Mouse (Mus musculus) lung, embryonic 14.5 days (tissue): ENCODE data around the gene Klrb1b. TPM values are rescaled to one million over a fixed set of nuclear protein-coding genes. Genes with fewer than 3 reads are reported as not detected.
A peak's percentile ranks its signal among the peaks of the same experiment; 100 is the strongest.

ENCODE experiments used
- ATAC-seq: fragments of 200-750 bp; cut with Nextera tagmentation; 2 replicates; pipeline ENCODE4 v1.8.0; 2017; ENCODE audit warnings: mild to moderate bottlenecking, moderate TSS enrichment, moderate library complexity; ENCODE audit not compliant: insufficient read depth
- DNase-seq: peaks from one replicate; pipeline ENCODE4 v3.0.0-alpha.2; 2015
- H3K27ac ChIP-seq: fragments of 300-500 bp; sonication (generic); 2 replicates; pipeline ENCODE4 v1.5.1; 2014; ENCODE audit warnings: low read depth, mild to moderate bottlenecking, moderate library complexity
- H3K27me3 ChIP-seq: fragments of 300-500 bp; sonication (generic); 2 replicates; pipeline ENCODE4 v1.6.1; 2014; ENCODE audit warnings: low read length, control low read depth; ENCODE audit not compliant: insufficient read depth
- H3K36me3 ChIP-seq: fragments of 300-500 bp; sonication (generic); 2 replicates; pipeline ENCODE4 v1.6.1; 2014; ENCODE audit warnings: control low read depth; ENCODE audit not compliant: insufficient read depth
- H3K4me1 ChIP-seq: fragments of 300-500 bp; sonication (generic); 2 replicates; pipeline ENCODE4 v1.6.1; 2014; ENCODE audit warnings: antibody characterized with exemption, control low read depth; ENCODE audit not compliant: insufficient read depth
- H3K4me2 ChIP-seq: fragments of 300-500 bp; sonication (generic); 2 replicates; pipeline ENCODE4 v1.6.1; 2014; ENCODE audit warnings: mild to moderate bottlenecking
- H3K4me3 ChIP-seq: fragments of 300-500 bp; sonication (generic); 2 replicates; pipeline ENCODE4 v1.5.1; 2014; ENCODE audit warnings: low read depth, low read length
- H3K9ac ChIP-seq: fragments of 300-500 bp; sonication (generic); 2 replicates; pipeline ENCODE4 v1.6.1; 2014
- H3K9me3 ChIP-seq: fragments of 300-500 bp; sonication (generic); 2 replicates; pipeline ENCODE4 v1.6.1; 2016; ENCODE audit warnings: low read depth, low read length, control low read depth
- CTCF ChIP-seq: IDR thresholded peaks from 2 replicates; pipeline ENCODE4 v1.5.1; 2016; ENCODE audit warnings: antibody characterized with exemption, low read depth
- WGBS: fragments of 180-500 bp; shearing (Covaris S2); extraction: QIAGEN DNeasy Blood & Tissue Kit; methylation state at CpG from one replicate; pipeline ENCODE4 v1.1.7; 2014; 5-methylcytosine and 5-hydroxymethylcytosine counted together
- polyA plus RNA-seq: library from polyadenylated mRNA; unstranded; fragments of >200 nt; fragmentation: Nextera tagmentation; extraction: Ambion mirVana; gene quantifications from 2 replicates; pipeline ENCODE4 v1.2.1, GENCODE M21; 2014

Gene Klrb1b
- not detected in 2 replicates for polyA plus RNA-seq

DNA sequence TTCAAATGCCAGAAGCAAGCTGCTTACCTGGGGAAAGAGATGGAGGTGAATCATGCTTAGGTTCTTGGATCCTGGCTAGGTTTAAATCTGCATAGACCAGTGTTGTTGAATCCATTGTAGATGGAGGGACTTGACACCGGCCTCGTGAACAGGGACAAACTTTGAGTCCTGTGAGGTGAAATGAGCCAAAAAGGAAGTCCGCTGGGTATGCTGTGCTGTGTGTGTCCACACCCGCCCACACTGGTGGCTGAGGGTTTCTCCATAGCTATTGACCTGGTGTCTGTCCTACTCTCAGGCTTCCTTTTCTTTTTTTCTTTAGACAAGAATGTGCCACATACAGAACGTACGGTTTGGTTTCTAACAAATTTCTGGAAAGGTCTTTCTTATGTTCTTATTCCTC lies at the start of gene Klrb1b, which contains the start of gene Gm44511:
TSS of gene Klrb1b (minus strand) at position 200 of the 400 bp plus-strand sequence.
TSS of gene Gm44511 (minus strand) at position 184 of the 400 bp plus-strand sequence.
- Histone ChIP-seq H3K9me3 (no peaks in the 10 kb centered on the region), H3K36me3 (no peaks in the 10 kb centered on the region), H3K9ac (no peak within 1 kb of the TSS), H3K27me3 (no peaks in the 10 kb centered on the region), H3K4me1 (no peaks in the 10 kb centered on the region), H3K4me2 (no peak within 1 kb of the TSS), H3K27ac (no peak within 1 kb of the TSS), H3K4me3 (no peak within 1 kb of the TSS)
- ATAC-seq, result no peak
- DNase-seq, result no peak
- WGBS, result 85% methylated on average over 6 of the region's 6 CpGs
- TF ChIP-seq CTCF, result no peak

DNA sequence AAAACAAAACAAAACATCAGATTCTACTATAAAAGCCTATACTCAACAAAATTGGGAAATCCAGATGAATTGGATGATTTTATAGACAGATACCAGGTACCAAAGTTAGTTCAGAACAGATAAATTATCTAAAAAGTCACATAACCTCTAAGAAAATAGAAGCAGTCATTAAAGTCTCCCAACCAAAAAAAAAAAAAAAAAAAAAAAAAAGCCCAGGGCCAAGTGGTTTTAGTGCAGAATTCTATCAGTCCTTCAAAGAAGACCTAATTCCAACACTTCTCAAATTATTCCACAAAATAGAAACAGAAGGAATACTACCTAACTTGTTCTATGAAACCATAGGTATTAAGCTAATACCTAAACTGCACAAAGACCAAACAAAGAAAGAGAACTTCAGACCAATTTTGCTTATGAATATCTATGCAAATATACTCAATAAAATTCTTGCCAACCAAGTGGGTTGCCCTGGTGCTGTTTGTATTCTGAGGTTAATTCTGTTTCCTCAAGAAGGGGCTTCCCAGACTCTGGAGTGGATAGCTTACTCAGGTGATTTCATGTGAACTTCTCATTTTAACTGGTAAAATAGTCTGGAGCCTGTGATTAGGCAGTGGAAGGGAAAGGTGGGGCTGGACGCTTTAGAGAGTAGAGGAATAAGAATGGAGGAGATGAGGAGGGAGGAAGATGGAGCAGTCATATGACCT lies 45.9 kb upstream of the Klrb1b start:
- H3K27me3 ChIP-seq, result no peaks in the 10 kb centered on the region
- H3K4me3 ChIP-seq, result no peak overlapping the region
- no peaks in the 10 kb centered on the region for H3K9me3 ChIP-seq
- H3K4me1 ChIP-seq, result no peaks in the 10 kb centered on the region
- DNase-seq, result no peak
- no peak overlapping the region for H3K27ac ChIP-seq
- no peak for TF ChIP-seq CTCF
- H3K4me2 ChIP-seq, result no peak overlapping the region
- no peak for ATAC-seq
- no peaks in the 10 kb centered on the region for H3K36me3 ChIP-seq
- WGBS, result 90% methylated on average over 1 of the region's 1 CpGs
- H3K9ac ChIP-seq, result no peak overlapping the region

DNA sequence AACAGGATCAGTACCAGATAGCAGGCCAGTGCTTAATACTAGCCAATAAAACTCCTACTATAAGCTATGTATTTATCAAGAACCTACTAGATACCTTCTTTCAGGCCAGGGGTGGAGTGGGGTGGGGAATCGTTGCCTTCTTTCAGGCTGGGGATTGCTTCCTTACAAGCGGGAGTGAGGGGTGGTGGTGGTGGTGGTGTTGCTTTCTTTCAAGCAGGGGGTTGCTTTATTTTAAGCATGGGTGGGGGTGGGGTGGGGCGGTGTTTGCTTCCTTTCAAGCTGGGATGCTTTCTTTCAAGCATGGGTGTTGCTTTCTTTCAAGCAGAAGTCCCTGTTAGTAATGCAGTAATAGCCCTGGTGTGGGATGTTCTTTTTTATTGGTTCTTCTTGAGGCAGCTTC lies 42.7 kb upstream of the Klrb1b start:
- 42% methylated on average over 3 of the region's 3 CpGs for WGBS
- ATAC-seq, result no peak
- H3K27ac ChIP-seq, result peak overlapping the region; percentile 34; the same call in 1 of the 2 replicates

DNA sequence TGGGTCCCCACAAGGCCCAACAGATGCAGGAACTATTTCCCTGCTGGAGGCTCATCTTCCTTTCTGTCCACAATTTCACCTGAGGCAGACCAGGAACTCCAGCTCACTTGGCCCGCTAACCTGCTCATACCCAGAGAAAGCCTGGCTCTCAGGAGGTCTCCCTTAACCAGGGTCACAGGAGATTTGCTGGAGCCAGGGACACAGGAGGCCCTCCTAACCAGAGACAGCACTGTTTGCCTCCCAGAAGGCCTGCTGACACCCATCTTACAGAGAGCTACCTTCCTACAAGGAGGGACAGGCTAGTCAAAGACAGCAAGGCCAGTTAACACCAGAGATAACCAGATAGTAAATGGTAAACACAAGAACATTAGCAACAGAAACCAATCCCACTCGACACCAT lies 31.8 kb upstream of the Klrb1b start:
- DNase-seq, result no peak
- TF ChIP-seq CTCF, result no peak
- Histone ChIP-seq H3K9me3 (no peaks in the 10 kb centered on the region), H3K4me2 (no peak overlapping the region), H3K36me3 (no peaks in the 10 kb centered on the region), H3K4me1 (peaks cover 16% of the 10 kb centered on the region), H3K9ac (no peak overlapping the region), H3K27ac (no peak overlapping the region), H3K27me3 (no peaks in the 10 kb centered on the region), H3K4me3 (no peak overlapping the region)
- WGBS, result 85% methylated on average over 2 of the region's 2 CpGs
- ATAC-seq, result no peak

More for the DNA sequence above, 42.7 kb upstream of the Klrb1b start:
- H3K4me2 ChIP-seq, result no peak overlapping the region
- no peak for TF ChIP-seq CTCF
- H3K27me3 ChIP-seq, result no peaks in the 10 kb centered on the region
- H3K4me1 ChIP-seq, result no peaks in the 10 kb centered on the region
- no peaks in the 10 kb centered on the region for H3K36me3 ChIP-seq
- H3K4me3 ChIP-seq, result no peak overlapping the region
- H3K9ac ChIP-seq, result no peak overlapping the region
- no peak for DNase-seq
- no peaks in the 10 kb centered on the region for H3K9me3 ChIP-seq

DNA sequence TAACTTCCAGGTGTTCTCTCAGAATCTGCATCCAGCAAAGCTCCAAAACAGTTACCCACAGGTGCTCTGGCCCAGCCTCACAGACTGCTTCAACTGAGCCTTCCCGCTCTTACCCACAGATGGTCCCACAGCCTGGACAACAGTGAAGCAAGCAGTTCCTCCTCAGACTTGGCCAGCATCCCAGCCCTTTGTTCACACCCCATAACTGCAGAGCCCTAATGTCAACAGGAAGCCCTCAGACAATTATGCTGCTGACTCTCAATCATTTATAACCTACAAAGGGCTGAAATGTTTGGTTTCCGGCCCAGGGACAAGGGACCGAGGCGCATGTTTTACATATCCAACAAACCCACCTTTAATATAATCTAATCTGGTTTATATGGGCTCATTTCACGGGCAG lies 30.1 kb upstream of the Klrb1b start:
- DNase-seq (peak; percentile 98), ATAC-seq (peak; percentile 97)
- no peak for TF ChIP-seq CTCF
- Histone ChIP-seq H3K27me3 (no peaks in the 10 kb centered on the region), H3K4me3 (no peak overlapping the region), H3K4me1 (peaks cover 16% of the 10 kb centered on the region), H3K36me3 (no peaks in the 10 kb centered on the region), H3K4me2 (no peak overlapping the region), H3K27ac (peak overlapping the region; percentile 49), H3K9me3 (no peaks in the 10 kb centered on the region), H3K9ac (no peak overlapping the region)
- WGBS, result 23% methylated on average over 5 of the region's 5 CpGs

DNA sequence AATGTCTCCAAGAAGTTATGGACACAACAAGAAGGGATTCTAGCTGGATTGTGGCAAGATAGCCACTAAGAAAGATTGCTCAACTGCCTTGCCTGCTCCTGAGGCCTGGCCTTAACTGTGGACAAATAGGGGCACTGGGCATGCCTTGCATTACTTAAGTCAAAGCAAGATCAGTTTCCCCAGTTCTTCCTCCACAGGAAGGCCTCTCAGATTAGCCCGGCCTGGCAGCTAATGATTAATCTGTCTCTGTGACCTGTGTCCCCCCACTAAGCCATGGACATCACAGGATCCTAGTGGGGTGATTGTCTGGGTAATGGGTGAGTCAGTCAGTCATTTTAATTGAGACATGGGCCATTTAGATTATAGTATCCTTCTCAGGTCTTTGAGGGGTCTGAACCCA lies 29.3 kb upstream of the Klrb1b start:
- Histone ChIP-seq H3K9me3 (no peaks in the 10 kb centered on the region), H3K9ac (no peak overlapping the region), H3K4me1 (peaks cover 21% of the 10 kb centered on the region), H3K27ac (peak overlapping the region; percentile 49; the same call in 1 of the 2 replicates), H3K27me3 (no peaks in the 10 kb centered on the region), H3K4me2 (no peak overlapping the region), H3K36me3 (no peaks in the 10 kb centered on the region), H3K4me3 (no peak overlapping the region)
- TF ChIP-seq CTCF, result no peak
- WGBS, result 43% methylated on average over 1 of the region's 1 CpGs
- DNase-seq, result no peak
- no peak for ATAC-seq

DNA sequence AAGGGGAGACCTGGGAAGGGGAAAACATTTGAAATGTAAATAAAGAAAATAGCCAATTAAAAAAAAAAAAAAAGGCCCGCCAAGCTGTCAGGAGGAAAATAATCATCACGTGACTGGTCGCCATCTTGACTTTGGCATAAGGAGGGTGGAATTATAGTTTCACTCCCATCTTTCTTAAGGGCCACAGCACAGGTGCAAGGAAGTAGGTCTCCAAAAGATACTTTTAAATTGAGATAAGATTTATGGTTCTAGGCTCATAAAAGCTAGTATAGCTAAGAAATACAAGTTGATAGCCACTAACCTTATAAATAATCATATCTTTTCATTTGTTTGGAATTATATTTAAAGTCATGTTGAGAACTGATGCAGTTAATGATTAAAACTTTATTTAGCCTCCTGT lies 28.8 kb upstream of the Klrb1b start:
- no peak for TF ChIP-seq CTCF
- DNase-seq (no peak), ATAC-seq (no peak)
- no peaks in the 10 kb centered on the region for H3K9me3 ChIP-seq
- peaks cover 22% of the 10 kb centered on the region for H3K4me1 ChIP-seq
- H3K27ac ChIP-seq, result no peak overlapping the region
- no peaks in the 10 kb centered on the region for H3K27me3 ChIP-seq
- H3K4me3 ChIP-seq, result no peak overlapping the region
- no peak overlapping the region for H3K4me2 ChIP-seq
- H3K9ac ChIP-seq, result no peak overlapping the region
- 97% methylated on average over 3 of the region's 3 CpGs for WGBS
- no peaks in the 10 kb centered on the region for H3K36me3 ChIP-seq
